Mouse (Mus musculus): ENCODE results near the gene Tbxa2r. TPM values are rescaled to one million over a fixed set of nuclear protein-coding genes. Genes with fewer than 3 reads are reported as not detected.

The Tbxa2r gene
- polyA plus RNA-seq, 2 experiments = 9.2 to 10.8 TPM

DNA sequence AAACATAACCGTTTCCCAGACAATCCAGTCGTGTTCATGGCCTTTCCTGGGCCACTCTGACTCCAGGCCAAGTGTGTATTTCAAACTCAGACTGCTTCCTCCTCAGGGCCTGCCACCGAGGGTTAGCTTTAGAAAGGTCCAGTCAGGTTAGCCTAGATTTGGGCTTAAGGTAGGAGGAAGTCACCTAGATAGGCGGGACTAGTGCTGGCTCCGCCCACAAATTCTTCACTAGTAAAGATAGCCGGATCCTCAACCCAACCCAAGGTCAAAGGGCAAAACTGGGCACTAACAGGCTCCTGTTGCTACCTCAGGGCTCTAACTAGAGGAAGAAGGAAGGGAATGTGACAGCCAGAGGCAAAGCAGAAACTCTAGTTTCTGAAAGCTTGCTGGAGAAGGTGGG, 41.9 kb upstream of the Tbxa2r start:
- peaks cover 39% of the 10 kb centered on the region for H3K27me3 ChIP-seq (ENCODE audit: control insufficient read depth, insufficient read depth, low read length)
- TF ChIP-seq POLR2A (IDR thresholded peaks at IDR 0.05; ENCODE audit: borderline replicate concordance, extremely low read depth, insufficient read depth, insufficient read length) = no peak
- 0 out of 2 replicates have a peak overlapping the region, but pooled peaks have one; percentile 66 for H3K4me2 ChIP-seq (replicated peaks; ENCODE audit: low read depth, low read length, severe bottlenecking)
- WGBS = 40% methylated on average over 6 of the region's 6 CpGs
- H3K4me3 ChIP-seq (replicated peaks; ENCODE audit: low read length) = no peak overlapping the region
- peaks cover 7% of the 10 kb centered on the region for H3K4me1 ChIP-seq (ENCODE audit: control insufficient read depth, insufficient read depth, low read length)
- ATAC-seq (ENCODE audit: low FRiP score, low read depth) (no peak), DNase-seq (ENCODE audit: low spot score) (no peak)
- no peaks in the 10 kb centered on the region for H3K9me3 ChIP-seq (ENCODE audit: control insufficient read depth, low read length)
- H3K27ac ChIP-seq (replicated peaks; ENCODE audit: low read depth, low read length) = no peak overlapping the region
- H3K9ac ChIP-seq (ENCODE audit: low read depth, low read length, severe bottlenecking) = no peak overlapping the region
- H3K36me3 ChIP-seq (ENCODE audit: control insufficient read depth, insufficient read depth, low read length) = no peaks in the 10 kb centered on the region

GRCm38 (mm10) chr10:81287513-81288157, 40.9 kb upstream of the Tbxa2r start:
- no peak for DNase-seq (ENCODE audit: low spot score)
- Histone ChIP-seq H3K36me3 (ENCODE audit: control insufficient read depth, insufficient read depth, low read length) (no peaks in the 10 kb centered on the region), H3K4me2 (replicated peaks; ENCODE audit: low read depth, low read length, severe bottlenecking) (no peak overlapping the region), H3K4me1 (ENCODE audit: control insufficient read depth, insufficient read depth, low read length) (peaks cover 7% of the 10 kb centered on the region), H3K9me3 (ENCODE audit: control insufficient read depth, low read length) (no peaks in the 10 kb centered on the region), H3K27ac (replicated peaks; ENCODE audit: low read depth, low read length) (no peak overlapping the region), H3K27me3 (ENCODE audit: control insufficient read depth, insufficient read depth, low read length) (peaks cover 42% of the 10 kb centered on the region), H3K4me3 (replicated peaks; ENCODE audit: low read length) (no peak overlapping the region), H3K9ac (ENCODE audit: low read depth, low read length, severe bottlenecking) (no peak overlapping the region)
- TF ChIP-seq POLR2A (IDR thresholded peaks at IDR 0.05; ENCODE audit: borderline replicate concordance, extremely low read depth, insufficient read depth, insufficient read length) = no peak
- ATAC-seq (ENCODE audit: low FRiP score, low read depth) = no peak
- 58% methylated on average over 8 of the region's 8 CpGs for WGBS

DNA sequence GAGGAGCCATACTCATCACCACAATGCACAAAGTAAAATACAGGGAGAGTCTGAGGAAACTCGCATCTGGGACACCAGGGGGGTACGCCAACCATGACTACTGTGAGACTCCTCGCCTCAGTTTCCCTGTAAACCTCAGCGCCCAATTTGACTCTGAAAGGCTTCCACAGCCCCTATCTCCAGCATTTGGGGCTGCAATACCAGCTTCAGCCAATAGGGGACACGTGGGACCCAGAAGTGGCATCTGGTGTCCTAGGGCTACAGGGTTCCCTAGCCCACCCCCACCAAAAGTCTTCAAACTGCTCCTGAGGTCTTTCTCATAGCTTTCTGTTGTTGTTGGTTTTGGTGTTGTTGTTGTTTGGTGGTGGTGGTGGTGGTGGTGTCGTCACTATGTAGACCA, 39.9 kb upstream of the Tbxa2r start:
- no peaks in the 10 kb centered on the region for H3K36me3 ChIP-seq (ENCODE audit: control insufficient read depth, insufficient read depth, low read length)
- no peak for DNase-seq (ENCODE audit: low spot score)
- no peak for ATAC-seq (ENCODE audit: low FRiP score, low read depth)
- H3K4me2 ChIP-seq (replicated peaks; ENCODE audit: low read depth, low read length, severe bottlenecking) = no peak overlapping the region
- TF ChIP-seq POLR2A (IDR thresholded peaks at IDR 0.05; ENCODE audit: borderline replicate concordance, extremely low read depth, insufficient read depth, insufficient read length) = no peak
- peaks cover 34% of the 10 kb centered on the region for H3K27me3 ChIP-seq (ENCODE audit: control insufficient read depth, insufficient read depth, low read length)
- no peak overlapping the region for H3K4me3 ChIP-seq (replicated peaks; ENCODE audit: low read length)
- H3K27ac ChIP-seq (replicated peaks; ENCODE audit: low read depth, low read length) = no peak overlapping the region
- peaks cover 7% of the 10 kb centered on the region for H3K4me1 ChIP-seq (ENCODE audit: control insufficient read depth, insufficient read depth, low read length)
- H3K9me3 ChIP-seq (ENCODE audit: control insufficient read depth, low read length) = no peaks in the 10 kb centered on the region
- H3K9ac ChIP-seq (ENCODE audit: low read depth, low read length, severe bottlenecking) = no peak overlapping the region
- 35% methylated on average over 6 of the region's 6 CpGs for WGBS

DNA sequence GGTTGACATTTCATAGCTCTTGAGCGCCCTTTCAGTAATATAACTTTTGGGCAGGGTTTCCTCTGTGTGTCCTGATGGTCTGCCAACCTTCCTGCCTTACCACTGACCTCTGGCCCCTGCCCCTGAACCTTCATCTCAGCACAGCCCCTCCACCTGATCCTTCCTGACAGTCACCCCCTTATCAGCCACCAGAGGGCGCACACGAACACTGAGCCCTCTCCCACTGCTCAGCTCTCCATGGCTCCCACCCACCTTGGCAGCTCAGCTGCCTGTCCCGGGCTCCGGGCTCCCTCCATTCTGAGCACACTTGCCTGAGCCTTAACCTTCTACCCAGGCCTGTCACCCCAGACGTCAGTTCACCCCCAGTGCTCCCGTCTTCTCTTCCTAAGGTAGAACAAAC, 39.3 kb upstream of the Tbxa2r start:
- Histone ChIP-seq H3K9ac (ENCODE audit: low read depth, low read length, severe bottlenecking) (no peak overlapping the region), H3K4me3 (replicated peaks; ENCODE audit: low read length) (no peak overlapping the region), H3K4me2 (replicated peaks; ENCODE audit: low read depth, low read length, severe bottlenecking) (no peak overlapping the region), H3K27me3 (ENCODE audit: control insufficient read depth, insufficient read depth, low read length) (peaks cover 27% of the 10 kb centered on the region), H3K36me3 (ENCODE audit: control insufficient read depth, insufficient read depth, low read length) (no peaks in the 10 kb centered on the region), H3K27ac (replicated peaks; ENCODE audit: low read depth, low read length) (no peak overlapping the region), H3K4me1 (ENCODE audit: control insufficient read depth, insufficient read depth, low read length) (peaks cover 14% of the 10 kb centered on the region), H3K9me3 (ENCODE audit: control insufficient read depth, low read length) (no peaks in the 10 kb centered on the region)
- DNase-seq (ENCODE audit: low spot score) (peak; percentile 71), ATAC-seq (ENCODE audit: low FRiP score, low read depth) (0 out of 2 replicates have a peak, but pooled peaks have one; percentile 8)
- under 1% methylated on average over 7 of the region's 7 CpGs for WGBS
- no peak for TF ChIP-seq POLR2A (IDR thresholded peaks at IDR 0.05; ENCODE audit: borderline replicate concordance, extremely low read depth, insufficient read depth, insufficient read length)

- Histone ChIP-seq H3K27me3 (ENCODE audit: control insufficient read depth, insufficient read depth, low read length) (peaks cover 22% of the 10 kb centered on the region), H3K4me3 (replicated peaks; ENCODE audit: low read length) (no peak overlapping the region), H3K36me3 (ENCODE audit: control insufficient read depth, insufficient read depth, low read length) (no peaks in the 10 kb centered on the region), H3K9me3 (ENCODE audit: control insufficient read depth, low read length) (no peaks in the 10 kb centered on the region), H3K4me2 (replicated peaks; ENCODE audit: low read depth, low read length, severe bottlenecking) (no peak overlapping the region), H3K4me1 (ENCODE audit: control insufficient read depth, insufficient read depth, low read length) (peaks cover 19% of the 10 kb centered on the region), H3K9ac (ENCODE audit: low read depth, low read length, severe bottlenecking) (no peak overlapping the region), H3K27ac (replicated peaks; ENCODE audit: low read depth, low read length) (no peak overlapping the region)
- DNase-seq (ENCODE audit: low spot score) (no peak), ATAC-seq (ENCODE audit: low FRiP score, low read depth) (no peak)
- WGBS = 61% methylated on average over 14 of the region's 14 CpGs
- TF ChIP-seq POLR2A (IDR thresholded peaks at IDR 0.05; ENCODE audit: borderline replicate concordance, extremely low read depth, insufficient read depth, insufficient read length) = no peak
These were observed 38.7 kb upstream of the Tbxa2r start for GRCm38 (mm10) chr10:81289811-81290210.

Data from limb, embryonic 14.5 days (tissue).